Mouse (Mus musculus) small intestine, adult 2 months (tissue): ENCODE measurements around the gene Adcy5.

Experiments used
- CTCF ChIP-seq: fragments of 200-500 bp; IDR thresholded peaks from 2 replicates; pipeline ENCODE4 v1.5.1; 2012; ENCODE audit warnings: low read depth, mild to moderate bottlenecking, control low read depth, inconsistent platforms, low read length, moderate library complexity, mixed read lengths; ENCODE audit not compliant: insufficient replicate concordance, insufficient read length; ENCODE audit errors: extremely low read depth
- POLR2A ChIP-seq: fragments of 200-500 bp; IDR thresholded peaks from 2 replicates; pipeline ENCODE4 v1.6.1; 2012; ENCODE audit warnings: low read depth, mild to moderate bottlenecking, control low read depth, inconsistent platforms, low read length, moderate library complexity

GRCm38 (mm10) chr16:35305226-35305625 lies 150.5 kb downstream of the Adcy5 start:
- TF ChIP-seq CTCF, result no peak
- no peak for TF ChIP-seq POLR2A
